Mouse (Mus musculus): ENCODE data around the gene Zic2.

The Zic2 gene

GRCm38 (mm10) chr14:122476822-122477215, 1.6 kb downstream of the Zic2 start:
- no peak for DNase-seq (ENCODE audit: low spot score)

GRCm38 (mm10) chr14:122477261-122477671, 2.0 kb downstream of the Zic2 start:
- DNase-seq (ENCODE audit: low spot score): no peak

DNA sequence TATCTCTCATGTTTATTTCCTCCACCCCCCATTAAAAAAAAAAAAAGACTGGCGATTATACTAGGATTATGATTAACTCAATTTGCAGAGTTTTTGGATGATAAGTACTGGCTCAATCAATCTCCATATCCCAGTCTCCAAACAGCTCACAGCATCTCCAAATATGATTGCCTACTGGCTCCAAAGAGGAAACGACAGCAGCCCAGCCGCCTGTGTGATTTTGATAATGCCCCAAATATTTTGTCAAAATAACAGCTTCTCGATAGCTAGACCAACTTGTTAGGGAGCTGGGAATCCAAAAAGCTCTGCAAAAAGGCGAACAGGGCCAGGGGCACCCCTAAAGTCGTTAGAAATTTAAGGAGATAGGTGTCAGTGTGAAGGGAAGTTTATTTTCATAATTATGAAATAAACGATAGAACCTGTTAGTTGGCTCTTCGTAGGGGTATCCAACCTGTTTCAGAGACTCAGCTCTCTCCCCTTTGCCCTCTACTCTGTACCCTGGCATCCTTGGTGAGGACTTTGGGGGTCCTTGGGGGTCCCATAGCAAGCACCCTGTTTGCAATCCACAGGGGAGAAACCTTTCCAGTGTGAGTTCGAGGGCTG, 2.8 kb downstream of the Zic2 start:
- DNase-seq (ENCODE audit: low spot score): no peak

DNA sequence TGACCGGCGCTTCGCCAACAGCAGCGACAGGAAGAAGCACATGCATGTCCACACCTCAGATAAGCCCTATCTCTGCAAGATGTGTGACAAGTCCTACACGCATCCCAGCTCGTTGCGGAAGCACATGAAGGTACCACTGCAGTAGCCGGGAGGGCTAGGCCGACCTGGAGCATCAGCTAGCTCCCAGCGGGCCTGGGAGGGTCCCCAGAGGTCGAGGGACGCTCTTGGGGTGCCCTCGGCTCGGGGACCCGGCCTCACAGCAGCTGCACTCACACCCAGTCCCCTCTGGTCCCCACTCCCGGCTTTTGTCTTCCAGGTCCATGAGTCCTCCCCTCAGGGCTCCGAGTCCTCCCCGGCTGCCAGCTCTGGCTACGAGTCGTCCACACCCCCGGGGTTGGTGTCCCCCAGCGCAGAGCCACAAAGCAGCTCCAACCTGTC, 3.4 kb downstream of the Zic2 start:
- DNase-seq (ENCODE audit: low spot score): no peak

- no peak for DNase-seq (ENCODE audit: low spot score)
Measured at GRCm38 (mm10) chr14:122479461-122480109, 4.3 kb downstream of the Zic2 start.

DNA sequence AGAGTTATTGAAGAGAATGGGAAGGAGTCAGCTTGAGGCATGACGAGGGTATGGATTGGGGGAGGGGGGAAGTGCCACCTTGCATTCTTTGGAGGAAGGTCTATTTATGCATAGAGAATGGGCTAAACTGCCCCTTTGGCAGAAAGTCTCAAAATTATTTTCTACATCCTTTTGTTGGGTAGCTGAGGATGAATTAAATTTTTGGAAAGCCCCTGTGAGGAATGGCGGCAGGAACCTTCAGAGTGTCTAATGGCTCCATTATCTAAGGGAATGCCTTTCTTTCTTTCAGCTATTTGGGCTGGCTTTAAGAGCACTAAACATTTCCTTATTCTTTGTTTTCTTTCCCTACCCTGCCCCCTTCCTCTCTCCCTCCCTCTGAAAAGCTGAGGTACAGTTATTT, 5.1 kb downstream of the Zic2 start:
- no peak for DNase-seq (ENCODE audit: low spot score)

DNA sequence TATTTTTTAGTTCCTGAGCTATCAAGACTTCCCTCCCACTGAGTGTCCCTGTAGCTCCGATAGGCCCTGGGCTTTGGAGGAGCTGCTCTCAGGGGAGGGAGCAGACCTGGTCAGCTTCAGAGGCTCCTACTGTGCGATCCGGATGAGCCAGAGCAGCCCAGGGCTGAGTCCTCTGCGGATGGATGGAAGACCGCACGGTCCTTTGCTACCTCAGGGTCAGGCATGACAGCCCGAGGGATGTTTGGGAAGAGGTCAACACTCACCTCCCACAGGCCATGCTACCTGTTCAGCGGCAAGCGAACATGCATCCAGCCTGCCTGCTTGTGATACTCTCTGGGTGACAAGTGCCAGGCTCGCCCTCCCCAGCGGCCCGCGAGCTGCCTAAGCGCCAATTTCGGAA, 5.9 kb downstream of the Zic2 start:
- DNase-seq (ENCODE audit: low spot score): no peak

- no peak for DNase-seq (ENCODE audit: low spot score)
Measured at GRCm38 (mm10) chr14:122482081-122483023, 7.1 kb downstream of the Zic2 start.

DNA sequence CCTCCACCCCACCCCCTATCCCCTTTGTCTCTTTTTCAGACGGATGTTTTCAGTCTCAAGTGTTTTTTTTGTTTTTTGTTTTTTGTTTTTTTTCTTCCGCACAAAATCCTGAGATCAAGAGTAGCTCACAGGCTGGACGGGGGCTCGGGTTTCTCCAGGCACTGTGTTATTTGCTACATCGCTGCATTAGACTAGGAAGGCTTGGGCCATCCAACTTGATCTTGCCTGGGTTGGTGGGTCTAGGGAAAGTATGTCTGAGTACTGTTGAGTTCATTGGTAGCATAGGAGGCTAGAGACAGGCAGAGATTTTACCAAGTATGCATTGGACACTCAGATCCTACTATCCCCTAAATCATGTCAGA, 7.8 kb downstream of the Zic2 start:
- DNase-seq (ENCODE audit: low spot score): no peak

DNA sequence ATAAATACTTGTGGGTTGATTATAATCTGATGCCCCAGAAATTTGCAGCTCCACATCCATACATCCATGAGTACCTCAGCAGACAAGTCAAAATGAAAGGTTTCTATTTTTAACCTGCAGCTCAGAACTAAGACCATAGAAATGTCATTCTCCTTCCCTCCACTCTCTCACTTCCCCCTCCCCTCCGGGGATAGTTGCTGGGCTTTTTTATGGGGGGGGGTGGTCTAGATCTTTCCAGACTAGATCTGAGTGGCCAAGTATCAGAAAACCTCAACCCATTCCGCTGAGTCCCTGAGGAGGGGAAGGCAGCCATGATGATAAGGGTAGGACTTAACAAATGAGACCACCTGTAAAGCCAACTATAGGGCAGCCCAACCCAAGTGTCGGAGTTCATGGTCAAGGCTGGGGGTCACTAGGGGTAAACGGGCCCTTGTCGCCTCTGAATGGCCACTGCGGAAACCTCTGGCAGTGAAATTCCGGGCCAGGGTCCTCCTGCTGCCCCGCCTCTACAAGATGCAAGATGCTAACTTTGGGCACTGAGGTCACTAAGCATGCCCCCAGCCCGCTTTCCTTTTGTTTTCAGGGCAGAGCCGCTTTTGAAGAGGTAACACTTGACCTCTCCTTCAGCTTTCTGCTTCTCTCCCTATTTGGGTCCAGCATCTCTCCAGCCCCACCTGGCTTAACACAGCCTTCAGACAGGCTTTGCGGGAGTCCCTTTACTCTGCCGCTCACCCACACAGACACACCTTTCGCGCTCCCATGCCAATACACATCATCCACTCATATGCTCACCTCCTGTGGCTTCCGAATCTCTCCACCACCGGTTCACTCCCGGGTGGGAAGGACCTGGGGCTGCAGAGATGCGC, 8.6 kb downstream of the Zic2 start:
- no peak for DNase-seq (ENCODE audit: low spot score)

DNA sequence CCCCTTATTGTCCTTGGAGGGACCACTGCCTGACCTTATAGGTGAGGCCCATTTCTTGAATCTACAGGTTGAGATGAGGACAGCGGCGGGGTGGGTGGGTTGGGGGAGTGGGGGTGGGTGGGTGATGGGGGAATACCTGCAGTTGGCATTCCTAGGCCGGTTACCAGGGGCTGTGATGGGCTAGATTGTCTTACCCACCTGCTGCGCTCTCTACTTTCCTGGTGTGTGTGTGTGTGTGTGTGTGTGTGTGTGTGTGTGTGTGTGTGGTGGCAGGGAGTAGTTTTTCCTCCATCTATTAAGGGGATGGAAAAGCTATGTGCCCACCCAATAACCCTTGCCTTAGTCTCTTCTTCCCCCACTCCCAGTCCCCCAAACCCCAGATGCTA, 9.2 kb downstream of the Zic2 start:
- no peak for DNase-seq (ENCODE audit: low spot score)

DNA sequence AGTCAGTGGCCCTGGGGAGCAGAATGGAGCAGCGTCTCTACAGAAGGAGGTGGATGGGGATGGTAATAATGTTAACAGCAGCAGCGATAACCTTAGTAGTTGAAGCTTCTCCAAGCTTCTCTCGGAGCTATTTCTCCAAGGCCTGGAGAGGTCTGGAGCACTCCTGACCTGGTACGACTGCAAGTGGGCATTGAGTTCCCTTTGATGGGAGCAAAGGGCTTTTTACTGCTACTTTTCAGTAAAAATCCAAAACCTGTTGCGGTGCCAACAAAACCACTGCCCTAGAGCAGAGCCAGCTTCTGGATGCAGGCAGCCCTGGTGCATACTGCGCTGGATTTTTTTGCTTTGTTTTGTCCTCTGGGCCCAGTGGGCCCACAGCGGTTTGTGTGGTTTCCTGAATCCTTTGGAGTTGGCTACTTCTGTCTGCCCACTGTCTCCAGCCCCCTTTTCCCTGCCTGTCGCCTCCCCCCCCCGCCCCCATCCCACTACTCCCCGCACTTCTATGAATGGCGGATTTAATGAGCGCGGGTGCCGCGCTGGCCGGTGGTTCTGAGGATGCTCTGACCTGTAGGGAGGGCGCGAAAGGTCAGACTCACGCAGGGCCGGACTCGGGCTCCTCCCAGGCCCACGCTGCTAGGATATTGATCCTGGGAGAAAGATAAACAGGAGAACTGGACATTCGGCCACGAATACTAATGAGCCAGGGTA, 9.8 kb downstream of the Zic2 start:
- DNase-seq (ENCODE audit: low spot score): no peak

DNA sequence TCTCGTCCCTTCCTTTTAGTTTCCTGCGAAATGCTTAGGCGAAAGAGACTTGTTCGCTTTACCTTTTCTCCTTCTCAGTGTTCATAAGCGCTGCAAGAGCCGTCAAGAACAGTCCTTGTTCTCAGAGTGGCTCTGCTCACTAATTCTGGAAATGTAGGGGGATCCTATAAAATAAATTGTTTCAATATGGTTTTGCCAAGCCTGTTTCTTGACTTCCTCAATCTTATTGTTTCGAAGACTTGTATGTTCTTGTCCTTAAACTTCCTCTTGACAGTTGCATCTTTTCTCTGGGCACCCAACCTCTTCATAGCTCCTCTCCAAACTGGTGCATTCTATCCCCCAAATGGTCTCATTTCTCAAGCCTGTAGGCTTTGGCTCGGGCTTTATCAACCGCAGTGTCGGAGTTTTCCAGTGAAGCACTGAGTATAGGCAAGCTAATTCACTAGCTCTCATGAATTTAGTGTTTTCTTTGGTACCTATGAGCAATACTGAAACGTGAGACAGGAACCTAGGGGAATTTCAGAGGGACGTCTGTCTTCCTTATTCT, 10.5 kb downstream of the Zic2 start:
- DNase-seq (ENCODE audit: low spot score): no peak

DNA sequence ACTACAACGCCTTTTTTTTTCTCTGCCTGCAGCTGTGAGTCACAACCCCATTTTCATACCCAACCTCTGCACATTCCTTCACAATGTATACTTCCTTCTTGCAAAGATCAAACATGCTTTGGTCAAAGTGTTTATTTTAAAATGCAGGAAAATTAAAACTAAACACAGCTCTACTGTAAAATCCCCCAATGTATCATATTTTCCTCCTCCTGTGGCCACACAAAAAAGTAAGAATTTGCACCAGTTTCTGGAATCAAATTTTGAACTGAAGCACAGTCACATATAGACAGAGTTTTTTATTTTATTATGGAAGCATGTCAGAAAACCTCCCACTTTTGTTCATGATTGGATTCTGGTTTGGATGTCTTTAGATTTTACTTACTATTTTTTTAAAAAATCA, 11.4 kb downstream of the Zic2 start:
- no peak for DNase-seq (ENCODE audit: low spot score)

GRCm38 (mm10) chr14:122487366-122487765, 12.1 kb downstream of the Zic2 start:
- DNase-seq (ENCODE audit: low spot score): no peak

DNA sequence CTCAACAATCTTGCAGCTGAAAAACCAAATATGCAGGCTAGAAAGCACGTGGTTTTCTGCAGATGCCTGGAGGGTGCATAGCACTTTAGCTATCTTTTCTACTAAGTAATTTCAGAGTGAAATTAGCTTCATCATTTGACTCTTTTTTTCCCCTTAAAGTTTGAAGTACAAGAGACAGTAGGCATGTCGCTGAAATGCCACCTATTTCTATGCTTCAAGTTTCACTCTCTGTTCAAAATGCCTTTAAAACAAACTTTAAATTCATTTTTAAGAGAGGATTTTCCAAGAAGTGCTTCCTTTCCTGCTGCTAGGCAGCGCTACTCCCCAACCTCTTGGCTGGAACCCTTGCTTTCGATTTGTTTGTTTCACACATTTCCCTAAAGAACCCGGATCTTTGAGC, 13.8 kb downstream of the Zic2 start:
- DNase-seq (ENCODE audit: low spot score): no peak

DNA sequence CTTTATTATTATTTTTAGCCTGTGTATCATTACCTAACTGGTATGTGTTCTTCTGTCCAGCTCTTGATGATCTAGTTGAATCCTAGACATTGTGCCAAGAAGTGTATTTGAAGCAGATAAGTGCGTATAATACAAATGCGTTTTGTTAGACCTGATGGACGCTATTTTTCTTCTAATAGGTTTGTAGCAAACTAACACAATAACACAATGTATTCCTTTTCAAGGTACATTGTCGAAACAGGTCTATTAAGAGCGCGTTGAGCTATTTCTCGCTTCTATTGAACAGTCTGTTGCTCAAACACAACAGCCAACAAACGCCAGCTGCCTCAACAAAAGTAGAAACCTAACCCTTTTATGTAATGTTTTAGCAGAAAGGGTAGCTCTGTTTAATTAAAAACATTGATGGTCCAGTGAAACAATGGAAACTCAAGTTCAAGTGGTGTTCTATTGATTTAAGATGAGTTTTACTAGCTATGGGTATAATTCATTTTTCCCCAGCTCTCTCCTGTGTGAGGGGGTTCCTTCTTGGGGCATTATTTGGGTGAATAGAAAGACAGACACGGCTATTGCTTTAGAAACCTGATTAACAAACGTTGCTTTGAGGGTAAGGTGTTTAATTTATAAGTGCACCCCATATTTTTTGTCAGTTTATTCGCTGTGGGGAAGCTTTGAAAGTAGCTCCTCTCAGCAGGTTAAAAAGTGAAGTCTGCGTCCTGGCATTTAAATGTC, 14.6 kb downstream of the Zic2 start:
- DNase-seq (ENCODE audit: low spot score): no peak

DNA sequence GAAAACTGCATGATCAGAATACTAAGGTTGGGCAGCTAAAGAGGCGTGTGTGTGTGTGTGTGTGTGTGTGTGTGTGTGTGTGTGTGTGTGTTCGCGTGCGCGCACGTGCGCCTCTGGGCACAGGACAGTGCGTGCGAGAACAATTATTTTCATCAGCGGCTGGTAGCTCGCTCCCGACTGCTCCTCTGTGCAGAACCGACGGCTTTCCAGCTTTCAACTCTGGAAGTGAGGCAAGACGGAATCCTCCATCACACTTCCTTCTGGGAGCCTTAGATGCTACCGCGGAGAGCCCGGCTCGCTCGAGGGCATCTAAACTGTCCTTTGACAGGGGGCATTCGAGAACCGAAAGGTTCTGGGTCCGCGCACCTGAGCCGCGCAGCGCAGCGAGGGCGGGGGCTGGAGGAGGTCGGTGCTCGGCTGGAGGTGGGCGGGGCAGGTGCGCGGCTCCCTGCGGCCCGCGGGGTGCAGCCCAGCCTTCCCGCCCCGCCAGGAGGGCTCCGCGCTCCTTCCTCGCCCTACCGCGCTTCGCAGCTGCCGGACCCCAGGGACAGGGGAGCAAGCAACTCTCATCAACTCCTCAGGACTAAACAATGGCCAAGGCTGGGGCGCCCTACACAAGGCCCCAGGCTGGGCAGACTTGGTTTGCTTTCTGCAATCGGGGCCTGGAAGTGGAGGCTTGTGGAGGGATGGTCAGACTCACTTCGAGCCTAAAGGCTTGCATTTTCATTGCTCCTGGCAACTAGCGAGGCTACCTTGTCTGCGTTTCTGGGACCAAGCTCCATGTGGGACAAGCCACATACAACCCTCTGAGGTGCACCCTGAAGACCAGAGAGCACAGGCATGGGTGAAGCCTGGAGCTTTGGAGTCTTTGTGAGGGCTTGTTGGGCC, 15.4 kb downstream of the Zic2 start, which contains the start of gene Gm10837:
Gene Gm10837 (plus strand): TSS at position 146 of the 888 bp plus-strand sequence.
- no peak for DNase-seq (ENCODE audit: low spot score)

GRCm38 (mm10) chr14:122491521-122491920, 16.3 kb downstream of the Zic2 start:
- DNase-seq (ENCODE audit: low spot score): no peak

Data from testis, postnatal 10 days (tissue).